Mouse (Mus musculus) retina, postnatal 1 day (tissue): ENCODE measurements around the gene Lrrc23.

Source experiments
- DNase-seq: peaks from one replicate; pipeline ENCODE4 v3.0.0-alpha.2; 2012

Lrrc23 gene

GRCm38 (mm10) chr6:124767536-124767919 lies 12.0 kb downstream of the Lrrc23 start:
- no peak for DNase-seq

- DNase-seq = no peak
These were observed 13.6 kb downstream of the Lrrc23 start for GRCm38 (mm10) chr6:124765951-124766350.

GRCm38 (mm10) chr6:124759259-124759658 lies 20.3 kb downstream of the Lrrc23 start:
- DNase-seq = peak; percentile 89

- DNase-seq = no peak
These were observed 20.7 kb downstream of the Lrrc23 start for GRCm38 (mm10) chr6:124758849-124759232.

- DNase-seq = peak; percentile 65
These were observed 21.3 kb downstream of the Lrrc23 start for GRCm38 (mm10) chr6:124757909-124758848.

GRCm38 (mm10) chr6:124757351-124757880 lies 22.1 kb downstream of the Lrrc23 start:
- DNase-seq = no peak

- DNase-seq = peak; percentile 91
These were observed 22.7 kb downstream of the Lrrc23 start for GRCm38 (mm10) chr6:124756652-124757350.

GRCm38 (mm10) chr6:124755831-124756595 lies 23.5 kb downstream of the Lrrc23 start, which contains the start of the genes Gm45234 and Atn1:
Gene Gm45234 (minus strand): TSS chr6:124756021.
Gene Atn1 (minus strand): TSS chr6:124756524.
- peak; percentile 78 for DNase-seq

- DNase-seq = no peak
These were observed 24.2 kb downstream of the Lrrc23 start for GRCm38 (mm10) chr6:124755306-124755705.

GRCm38 (mm10) chr6:124753861-124754260 lies 25.7 kb downstream of the Lrrc23 start:
- DNase-seq = no peak

- DNase-seq = no peak
These were observed 29.1 kb downstream of the Lrrc23 start for GRCm38 (mm10) chr6:124750405-124750804.

- no peak for DNase-seq
These were observed 32.6 kb downstream of the Lrrc23 start for GRCm38 (mm10) chr6:124746654-124747632.

GRCm38 (mm10) chr6:124746296-124746605 lies 33.3 kb downstream of the Lrrc23 start:
- DNase-seq = no peak

- peak; percentile 98 for DNase-seq
These were observed 33.8 kb downstream of the Lrrc23 start for GRCm38 (mm10) chr6:124745490-124746295.

- no peak for DNase-seq
These were observed 34.7 kb downstream of the Lrrc23 start for GRCm38 (mm10) chr6:124744755-124745321.

GRCm38 (mm10) chr6:124743647-124744046 lies 35.9 kb downstream of the Lrrc23 start:
- no peak for DNase-seq

- DNase-seq = no peak
These were observed 36.5 kb downstream of the Lrrc23 start for GRCm38 (mm10) chr6:124742839-124743514.

- DNase-seq = no peak
These were observed 37.7 kb downstream of the Lrrc23 start for GRCm38 (mm10) chr6:124741842-124742241.

GRCm38 (mm10) chr6:124740888-124741761 lies 38.4 kb downstream of the Lrrc23 start, which contains the start of gene Grcc10:
Gene Grcc10 (minus strand): TSS chr6:124741374.
- DNase-seq = peak; percentile 98
